Mouse (Mus musculus) adrenal gland, adult (tissue): ENCODE measurements around the gene Ticam1.

Experiments used
- DNase-seq, 2 experiments: peaks; one replicate each; pipeline ENCODE4 v3.0.0; 2022 to 2023; ENCODE audit warnings: low spot score in 1 of 2; ENCODE audit not compliant: inconsistent age in 2 of 2

Gene Ticam1

GRCm38 (mm10) chr17:56276643-56277566 is at the start of gene Ticam1:
Gene Ticam1 (minus strand): TSS chr17:56276786.
- peak; percentile 96 to 97 for DNase-seq

- peak; percentile 100 for DNase-seq
Measured at GRCm38 (mm10) chr17:56325450-56326152, 49.0 kb upstream of the Ticam1 start, which contains the start of gene Kdm4b. Gene Kdm4b (plus strand): TSS chr17:56326062.

- DNase-seq: no peak
Measured at GRCm38 (mm10) chr17:56324419-56324818, 47.8 kb upstream of the Ticam1 start.

GRCm38 (mm10) chr17:56309191-56309945 is 32.8 kb upstream of the Ticam1 start:
- DNase-seq: no peak

GRCm38 (mm10) chr17:56308088-56308487 is 31.5 kb upstream of the Ticam1 start:
- DNase-seq: no peak

- DNase-seq: peak in 1 of 2 experiments; percentile 51
Measured at GRCm38 (mm10) chr17:56305826-56306225, 29.2 kb upstream of the Ticam1 start.

GRCm38 (mm10) chr17:56305156-56305555 is 28.6 kb upstream of the Ticam1 start:
- DNase-seq: no peak

GRCm38 (mm10) chr17:56304718-56305117 is 28.1 kb upstream of the Ticam1 start:
- DNase-seq: peak in 1 of 2 experiments; percentile 36

- DNase-seq: peak; percentile 95 to 98
Measured at GRCm38 (mm10) chr17:56303847-56304586, 27.4 kb upstream of the Ticam1 start.

- peak; percentile 84 to 89 for DNase-seq
Measured at GRCm38 (mm10) chr17:56303160-56303846, 26.7 kb upstream of the Ticam1 start, which contains the start of gene Uhrf1. Gene Uhrf1 (plus strand): TSS chr17:56303321.

- DNase-seq: peak; percentile 47 to 69
Measured at GRCm38 (mm10) chr17:56302363-56302996, 25.9 kb upstream of the Ticam1 start.

- DNase-seq: no peak
Measured at GRCm38 (mm10) chr17:56300186-56300585, 23.6 kb upstream of the Ticam1 start, which contains the start of gene Arrdc5. Gene Arrdc5 (minus strand): TSS chr17:56300286.

- no peak for DNase-seq
Measured at GRCm38 (mm10) chr17:56298238-56298637, 21.7 kb upstream of the Ticam1 start.

- no peak for DNase-seq
Measured at GRCm38 (mm10) chr17:56296201-56296600, 19.6 kb upstream of the Ticam1 start.

GRCm38 (mm10) chr17:56294241-56294640 is 17.7 kb upstream of the Ticam1 start:
- no peak for DNase-seq

- DNase-seq: no peak
Measured at GRCm38 (mm10) chr17:56293291-56293690, 16.7 kb upstream of the Ticam1 start.

- peak; percentile 31 to 54 for DNase-seq
Measured at GRCm38 (mm10) chr17:56292531-56293222, 16.1 kb upstream of the Ticam1 start, which contains the start of gene Plin3. Gene Plin3 (minus strand): TSS chr17:56292873.

GRCm38 (mm10) chr17:56291826-56292475 is 15.4 kb upstream of the Ticam1 start:
- DNase-seq: peak in 1 of 2 experiments; percentile 47
